Mouse (Mus musculus) stomach, postnatal 0 days (tissue): ENCODE measurements around the gene Hap1.

Experiments used
- CTCF ChIP-seq: IDR thresholded peaks from 2 replicates; pipeline ENCODE4 v1.5.1; 2016; ENCODE audit warnings: antibody characterized with exemption, low read depth, mild to moderate bottlenecking, moderate library complexity
- EP300 ChIP-seq: optimal IDR thresholded peaks from 2 replicates; pipeline ENCODE3; 2016; ENCODE audit warnings: antibody characterized with exemption

GRCm38 (mm10) chr11:100327761-100328160 lies 28.2 kb downstream of the Hap1 start:
- no peak for TF ChIP-seq EP300
- TF ChIP-seq CTCF, result no peak
